Mouse (Mus musculus) thymus, adult 2 months (tissue): ENCODE data around the gene Pax3.

ENCODE experiments used
- CTCF ChIP-seq: fragments of 200-500 bp; IDR thresholded peaks from 2 replicates; pipeline ENCODE4 v1.5.1; 2012; ENCODE audit warnings: mild to moderate bottlenecking, control low read depth, low read length, moderate library complexity, borderline replicate concordance; ENCODE audit not compliant: control insufficient read depth, poor library complexity, insufficient read depth; ENCODE audit errors: extremely low read depth
- POLR2A ChIP-seq: fragments of 200-500 bp; IDR thresholded peaks from 2 replicates; pipeline ENCODE4 v1.6.1; 2012; ENCODE audit warnings: mild to moderate bottlenecking, low read length, control low read depth, moderate library complexity; ENCODE audit not compliant: control insufficient read depth, poor library complexity, insufficient read depth; ENCODE audit errors: extremely low read depth

GRCm38 (mm10) chr1:78189501-78190345, 7.2 kb downstream of the Pax3 start:
- TF ChIP-seq CTCF: no peak
- TF ChIP-seq POLR2A: no peak
